Mouse (Mus musculus): Measurements from ENCODE around the gene 1700018B08Rik.

1700018B08Rik gene

DNA sequence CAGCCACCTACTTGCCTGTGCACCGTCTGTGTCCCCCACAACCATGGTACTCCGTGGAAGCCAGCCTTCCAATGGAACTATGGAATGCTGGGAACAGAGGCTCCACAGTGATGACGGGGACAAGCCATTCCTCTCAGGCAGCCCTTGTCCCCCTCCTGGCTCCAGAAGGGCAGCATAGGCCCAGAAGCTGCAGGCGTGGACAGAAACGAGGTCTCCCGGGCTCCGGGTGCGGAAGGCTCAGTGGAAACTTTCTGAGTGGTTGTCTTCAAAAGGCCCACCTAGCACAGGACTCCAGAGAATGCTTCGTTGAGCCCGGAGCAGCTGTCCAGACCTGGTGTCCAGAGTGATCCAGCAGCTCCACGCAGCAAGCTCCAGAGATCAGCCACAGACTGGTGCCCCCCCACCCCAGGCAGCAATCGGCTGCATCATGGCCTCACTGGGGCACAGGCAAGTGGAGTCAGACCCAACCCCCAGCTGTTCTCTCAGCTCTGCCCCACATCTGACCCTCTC, at the start of gene 1700018B08Rik:
TSS of gene 1700018B08Rik (minus strand) at position 45 of the 510 bp plus-strand sequence.
- no peak for DNase-seq (ENCODE audit: low read depth)

- DNase-seq (ENCODE audit: low read depth): no peak
Observed at GRCm38 (mm10) chr8:121593293-121593692, 49.2 kb upstream of the 1700018B08Rik start.

- DNase-seq (ENCODE audit: low read depth): peak; percentile 71
Observed at GRCm38 (mm10) chr8:121591178-121592066, 47.3 kb upstream of the 1700018B08Rik start.

DNA sequence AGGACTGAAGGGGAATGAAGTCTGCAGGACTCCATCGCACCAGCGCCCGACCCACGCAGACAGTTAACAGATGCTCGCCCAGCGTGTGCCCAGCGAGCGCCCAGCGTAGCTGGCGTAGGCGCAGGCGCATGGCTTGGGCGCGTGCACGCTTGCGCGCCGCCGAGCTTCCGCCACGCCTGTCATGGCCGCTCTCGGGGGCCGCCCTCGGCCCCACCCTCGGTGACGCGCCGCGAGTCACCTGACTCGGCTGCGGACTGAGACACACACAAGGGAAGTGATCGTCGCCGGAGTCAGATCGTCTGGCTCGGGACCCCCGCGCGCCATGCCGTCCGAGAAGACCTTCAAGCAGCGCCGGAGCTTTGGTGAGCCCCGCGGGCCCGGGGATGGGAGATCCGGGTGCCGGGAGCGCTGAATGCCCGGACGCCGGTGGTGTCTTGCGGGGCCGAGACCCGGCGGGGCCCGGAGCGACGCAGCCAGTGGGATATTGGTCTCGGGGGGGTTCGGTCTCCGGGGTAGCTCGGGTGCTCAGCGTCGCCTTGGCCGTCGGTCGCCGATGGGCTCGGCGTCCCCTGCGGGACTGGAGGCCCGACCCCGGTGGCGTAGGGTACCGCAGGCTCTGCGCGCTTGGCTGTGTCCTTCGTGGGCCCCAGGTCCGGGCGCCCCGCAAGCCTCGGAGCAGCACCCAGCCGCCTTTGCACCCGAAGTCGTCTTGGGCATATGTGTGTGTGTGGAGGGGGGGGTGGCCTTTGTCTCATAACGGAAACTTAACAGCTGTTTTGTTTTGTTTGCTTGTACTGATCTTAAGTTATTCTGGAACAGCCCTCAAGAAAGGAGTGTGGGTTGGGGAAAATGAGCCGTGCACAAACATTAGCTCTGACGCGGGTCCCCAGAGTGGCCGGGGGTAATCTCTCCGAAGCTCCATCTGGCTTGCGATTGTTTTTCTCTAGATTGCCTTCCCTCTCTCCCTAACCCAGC, 46.4 kb upstream of the 1700018B08Rik start, which contains the start of gene Map1lc3b:
TSS of gene Map1lc3b (plus strand) at position 159 of the 975 bp plus-strand sequence.
- DNase-seq (ENCODE audit: low read depth): peak; percentile 81

DNA sequence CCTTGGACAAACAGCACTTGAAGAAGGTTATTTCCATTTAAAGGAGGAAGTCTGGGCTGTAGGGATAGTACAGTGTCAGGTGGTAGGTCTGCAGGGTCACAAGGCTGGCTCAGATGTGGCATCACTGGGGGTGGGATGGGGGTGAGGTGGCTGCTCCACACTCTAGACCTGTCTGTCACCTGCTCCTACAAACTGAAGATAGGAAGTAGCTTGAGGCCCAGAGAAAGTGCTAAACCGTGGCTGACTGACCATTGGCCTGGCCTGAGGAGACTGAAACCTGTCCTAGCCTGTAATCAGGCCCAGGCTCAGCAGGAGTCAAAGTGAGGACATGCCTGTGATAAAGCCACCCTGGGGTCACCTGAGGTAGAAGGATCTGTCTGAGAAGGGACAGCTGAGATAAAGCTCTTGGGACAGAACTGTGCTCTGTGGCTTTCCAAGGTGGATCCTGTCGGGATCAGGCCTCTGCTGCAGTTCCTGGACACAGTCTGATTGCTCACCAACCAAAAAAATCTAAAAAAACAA, 45.1 kb upstream of the 1700018B08Rik start:
- no peak for DNase-seq (ENCODE audit: low read depth)

GRCm38 (mm10) chr8:121588750-121589149, 44.6 kb upstream of the 1700018B08Rik start:
- DNase-seq (ENCODE audit: low read depth): peak; percentile 66

DNA sequence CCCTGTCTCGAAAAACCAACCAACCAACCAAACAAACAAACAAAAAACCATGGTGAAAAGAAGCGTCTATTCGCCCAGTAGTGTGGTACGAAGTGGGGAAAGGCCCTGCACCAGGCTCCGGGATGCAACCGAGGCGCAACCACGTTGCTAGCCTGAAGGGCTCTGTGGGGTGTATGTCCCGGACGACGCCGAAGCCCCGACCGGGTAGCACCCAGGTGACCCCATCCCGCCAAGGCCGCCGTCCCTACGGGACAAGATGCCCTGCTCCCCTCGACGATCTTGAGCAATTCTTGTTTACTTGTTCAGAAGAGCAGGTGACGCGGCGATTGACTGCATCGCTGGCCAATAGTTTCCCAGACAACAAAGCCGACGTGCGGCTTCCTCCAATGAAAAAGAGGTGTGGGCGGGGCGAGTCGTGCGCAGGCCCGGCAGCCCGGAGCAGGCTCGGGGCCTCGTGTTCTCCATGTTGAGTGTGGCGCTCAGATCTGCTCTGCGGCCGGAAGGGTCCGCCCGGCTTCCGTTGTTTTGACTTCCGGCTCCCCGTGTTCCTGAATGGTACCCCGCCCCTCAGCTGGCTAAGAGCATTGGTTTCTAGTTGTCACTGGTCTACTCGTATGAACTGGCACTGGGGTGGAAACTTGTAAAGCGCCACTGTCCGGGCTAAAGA, 41.2 kb upstream of the 1700018B08Rik start:
- peak; percentile 97 for DNase-seq (ENCODE audit: low read depth)

GRCm38 (mm10) chr8:121584730-121585129, 40.6 kb upstream of the 1700018B08Rik start:
- DNase-seq (ENCODE audit: low read depth): no peak

- DNase-seq (ENCODE audit: low read depth): no peak
Observed at GRCm38 (mm10) chr8:121583653-121584052, 39.5 kb upstream of the 1700018B08Rik start.

GRCm38 (mm10) chr8:121580465-121580864, 36.3 kb upstream of the 1700018B08Rik start:
- DNase-seq (ENCODE audit: low read depth): no peak

DNA sequence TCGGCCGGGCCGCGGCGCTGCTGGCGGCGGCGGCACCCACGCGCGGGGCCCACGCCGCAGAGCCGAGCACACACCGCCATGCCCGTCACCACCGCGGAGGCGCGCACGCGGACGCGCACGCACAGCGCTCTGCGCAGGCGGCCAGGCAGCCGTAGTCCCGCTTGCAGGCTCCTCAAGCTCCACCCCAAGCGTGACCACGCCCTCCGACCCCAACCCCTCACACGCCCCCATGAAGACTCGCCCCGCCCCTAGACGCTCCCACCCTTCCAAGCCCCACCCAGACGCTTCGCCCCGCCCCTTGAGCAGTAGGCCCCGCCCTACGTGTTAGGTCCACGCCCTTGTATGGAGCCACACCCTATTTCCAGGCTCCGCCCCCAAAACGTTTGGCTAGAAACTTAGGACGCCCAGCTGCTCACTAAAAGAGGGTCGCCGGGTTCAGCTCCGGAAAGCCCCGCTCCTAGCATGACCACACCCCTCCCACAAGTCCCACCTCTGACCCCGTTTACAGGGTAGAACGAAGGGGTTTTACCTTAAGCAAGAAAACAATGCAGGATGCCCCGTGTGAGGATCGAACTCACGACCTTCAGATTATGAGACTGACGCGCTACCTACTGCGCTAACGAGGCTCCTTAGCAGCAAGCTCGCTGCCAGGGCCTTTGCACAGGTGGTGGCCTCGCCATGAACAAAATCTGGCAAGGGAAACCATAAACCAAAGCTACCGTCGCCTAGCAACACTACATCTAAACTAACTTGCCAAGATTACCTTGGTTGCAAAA, 34.7 kb upstream of the 1700018B08Rik start, which contains the start of gene Fbxo31:
TSS of gene Fbxo31 (minus strand) at position 131 of the 776 bp plus-strand sequence.
- peak; percentile 87 for DNase-seq (ENCODE audit: low read depth)

DNA sequence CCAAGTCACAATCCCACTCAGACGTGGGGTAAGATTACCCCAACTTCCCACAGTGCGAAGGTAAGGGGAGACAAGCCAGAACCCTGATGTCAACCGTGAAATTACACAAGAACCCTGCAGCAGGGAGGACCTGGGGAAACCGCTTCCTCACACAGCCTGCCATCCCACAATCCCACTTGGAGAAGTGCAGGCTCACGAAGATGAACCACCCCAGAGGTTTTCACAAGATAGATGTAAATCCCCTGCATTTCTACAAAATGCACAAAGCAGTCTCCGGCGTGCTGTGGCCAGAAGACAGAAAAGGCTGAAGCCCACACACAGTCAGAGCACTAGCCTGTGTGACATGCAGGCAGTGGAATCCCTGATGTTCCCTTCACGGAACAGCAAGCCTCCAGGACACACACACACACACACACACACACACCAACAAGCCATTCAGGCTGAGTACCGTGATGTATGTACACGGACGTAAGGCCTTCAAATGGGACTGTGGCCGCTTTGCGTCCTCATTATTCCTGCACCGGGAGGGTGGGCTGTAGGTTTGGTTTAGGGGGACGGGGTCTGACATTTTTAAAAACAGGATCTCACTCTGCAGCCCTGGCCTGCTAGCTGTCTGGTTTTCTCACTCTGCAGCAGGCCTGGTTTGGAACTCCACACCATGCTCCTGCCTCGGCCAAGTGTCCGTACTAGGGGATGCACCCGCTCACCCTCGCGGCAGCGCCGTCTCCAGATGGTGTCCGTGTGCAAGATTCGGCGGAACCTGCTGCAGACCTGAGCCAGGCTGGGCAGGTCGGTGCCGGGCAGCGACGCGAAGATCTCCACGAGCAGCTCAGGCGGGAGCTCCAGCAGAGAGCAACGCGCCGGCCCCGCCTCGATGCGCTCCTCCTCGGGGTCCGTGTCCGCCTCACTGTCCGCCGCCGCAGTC, 33.9 kb upstream of the 1700018B08Rik start:
- DNase-seq (ENCODE audit: low read depth): no peak

GRCm38 (mm10) chr8:121575661-121576060, 31.5 kb upstream of the 1700018B08Rik start:
- no peak for DNase-seq (ENCODE audit: low read depth)

DNA sequence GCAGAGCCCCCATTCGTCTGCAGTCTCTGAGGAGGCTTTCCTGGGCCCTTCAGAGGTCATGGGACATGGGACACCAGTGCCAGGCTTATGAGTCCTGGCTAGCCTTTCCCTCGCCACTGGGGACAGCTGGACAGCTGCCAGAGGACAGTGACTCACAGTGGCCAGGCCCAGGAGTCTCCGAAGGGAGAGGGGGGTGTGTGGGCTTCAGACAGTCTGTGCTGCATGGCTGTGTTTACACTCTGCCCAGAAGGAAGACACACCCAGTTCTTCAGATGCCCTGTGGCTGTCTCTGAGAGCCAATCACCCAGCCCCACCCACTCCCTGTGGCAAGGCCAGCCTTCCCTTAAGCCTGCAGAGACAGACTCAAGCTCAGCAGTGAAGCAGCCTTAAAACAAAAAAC, 29.2 kb upstream of the 1700018B08Rik start:
- no peak for DNase-seq (ENCODE audit: low read depth)

- no peak for DNase-seq (ENCODE audit: low read depth)
Observed at GRCm38 (mm10) chr8:121572121-121572520, 28.0 kb upstream of the 1700018B08Rik start.

GRCm38 (mm10) chr8:121570801-121571200, 26.7 kb upstream of the 1700018B08Rik start:
- no peak for DNase-seq (ENCODE audit: low read depth)

DNA sequence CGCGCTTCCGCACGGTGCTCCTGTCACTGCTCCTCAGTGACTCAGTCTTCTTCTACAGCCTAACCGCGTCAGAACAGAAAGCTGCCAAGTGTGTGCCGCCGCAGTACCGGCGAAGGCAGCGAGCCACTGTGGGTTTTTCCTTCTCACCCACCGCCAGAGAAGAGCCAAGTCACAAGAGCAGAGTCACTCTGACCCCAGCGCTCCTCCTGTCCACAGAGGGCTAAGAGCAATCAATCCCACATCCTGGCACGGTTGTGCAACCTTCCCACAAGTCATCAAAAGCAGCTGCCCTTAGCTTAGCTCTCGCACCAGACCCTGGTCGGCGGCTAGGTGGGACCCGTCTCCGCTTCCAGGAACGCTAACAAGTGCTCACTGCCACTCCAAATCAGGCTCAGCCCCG, 26.2 kb upstream of the 1700018B08Rik start:
- DNase-seq (ENCODE audit: low read depth): no peak

- DNase-seq (ENCODE audit: low read depth): no peak
Observed at GRCm38 (mm10) chr8:121568321-121568720, 24.2 kb upstream of the 1700018B08Rik start.

- DNase-seq (ENCODE audit: low read depth): no peak
Observed at GRCm38 (mm10) chr8:121563701-121564100, 19.6 kb upstream of the 1700018B08Rik start.
